Mouse (Mus musculus) CH12F3 (cell line): ENCODE measurements around the gene Ptpn14.

Source experiments
- in situ Hi-C: fragments of 300-500 bp; cut with MboI; formaldehyde crosslinking; loops from 2 replicates; pipeline ENCODE4 v1.14.3; 2020; ENCODE audit warnings: low sequenced_read_pairs

Gene Ptpn14

GRCm38 (mm10) chr1:189715915-189716797, 11.9 kb upstream of the Ptpn14 start:
- in situ Hi-C loops: no loop called here

- in situ Hi-C loops: no loop called here
Observed at GRCm38 (mm10) chr1:189717546-189717945, 10.5 kb upstream of the Ptpn14 start.

GRCm38 (mm10) chr1:189718600-189718999, 9.5 kb upstream of the Ptpn14 start:
- in situ Hi-C loops: no loop called here

- in situ Hi-C loops: no loop called here
Observed at GRCm38 (mm10) chr1:189726121-189726520, 1.9 kb upstream of the Ptpn14 start.

GRCm38 (mm10) chr1:189727346-189727883, 653 bp upstream of the Ptpn14 start:
- in situ Hi-C loops: no loop called here

GRCm38 (mm10) chr1:189728784-189729115, 682 bp downstream of the Ptpn14 start:
- in situ Hi-C loops: no loop called here

GRCm38 (mm10) chr1:189729141-189729815, 1.2 kb downstream of the Ptpn14 start:
- in situ Hi-C loops: no loop called here

GRCm38 (mm10) chr1:189731697-189732096, 3.6 kb downstream of the Ptpn14 start:
- in situ Hi-C loops: no loop called here

GRCm38 (mm10) chr1:189732156-189732555, 4.1 kb downstream of the Ptpn14 start:
- in situ Hi-C loops: no loop called here

GRCm38 (mm10) chr1:189740075-189740474, 12.0 kb downstream of the Ptpn14 start:
- in situ Hi-C loops: no loop called here

GRCm38 (mm10) chr1:189742041-189742440, 14.0 kb downstream of the Ptpn14 start:
- in situ Hi-C loops: no loop called here

GRCm38 (mm10) chr1:189743136-189743535, 15.1 kb downstream of the Ptpn14 start:
- in situ Hi-C loops: no loop called here

- in situ Hi-C loops: no loop called here
Observed at GRCm38 (mm10) chr1:189744914-189745710, 17.0 kb downstream of the Ptpn14 start.

- in situ Hi-C loops: no loop called here
Observed at GRCm38 (mm10) chr1:189746520-189746919, 18.5 kb downstream of the Ptpn14 start.

- in situ Hi-C loops: no loop called here
Observed at GRCm38 (mm10) chr1:189749789-189750188, 21.7 kb downstream of the Ptpn14 start.

- in situ Hi-C loops: no loop called here
Observed at GRCm38 (mm10) chr1:189750233-189750632, 22.2 kb downstream of the Ptpn14 start.

- in situ Hi-C loops: no loop called here
Observed at GRCm38 (mm10) chr1:189752245-189752644, 24.2 kb downstream of the Ptpn14 start.

- in situ Hi-C loops: no loop called here
Observed at GRCm38 (mm10) chr1:189755072-189755471, 27.0 kb downstream of the Ptpn14 start.

GRCm38 (mm10) chr1:189756306-189757053, 28.4 kb downstream of the Ptpn14 start:
- in situ Hi-C loops: no loop called here

GRCm38 (mm10) chr1:189757054-189757408, 29.0 kb downstream of the Ptpn14 start:
- in situ Hi-C loops: no loop called here
